Mouse (Mus musculus) forebrain, embryonic 10.5 days (tissue): ENCODE results near the gene Hibadh. TPM values are rescaled to one million over a fixed set of nuclear protein-coding genes. Genes with fewer than 3 reads are reported as not detected.

Experiments used
- DNase-seq: peaks from one replicate; pipeline ENCODE4 v3.0.0-alpha.2; 2017; ENCODE audit warnings: low spot score; ENCODE audit errors: extremely low spot score
- H3K27ac ChIP-seq: fragments of 300-500 bp; sonication (generic); 2 replicates; pipeline ENCODE4 v1.5.1; 2016; ENCODE audit warnings: mild to moderate bottlenecking
- H3K27me3 ChIP-seq: fragments of 300-500 bp; sonication (generic); 2 replicates; pipeline ENCODE4 v1.6.1; 2016; ENCODE audit warnings: mild to moderate bottlenecking; ENCODE audit not compliant: poor library complexity, severe bottlenecking
- H3K36me3 ChIP-seq: fragments of 300-500 bp; sonication (generic); replicated peaks from 2 replicates; pipeline ENCODE4 v1.6.1; 2016; ENCODE audit warnings: mild to moderate bottlenecking, moderate library complexity
- H3K4me1 ChIP-seq: fragments of 300-500 bp; sonication (generic); 2 replicates; pipeline ENCODE4 v1.6.1; 2016
- H3K4me3 ChIP-seq: fragments of 300-500 bp; sonication (generic); 2 replicates; pipeline ENCODE4 v1.5.1; 2016; ENCODE audit warnings: mild to moderate bottlenecking, moderate library complexity
- H3K9me3 ChIP-seq: fragments of 300-500 bp; sonication (generic); 2 replicates; pipeline ENCODE4 v1.6.1; 2016; ENCODE audit warnings: mild to moderate bottlenecking, moderate library complexity
- WGBS: fragments of 180-500 bp; shearing (Covaris S2); methylation state at CpG from one replicate; pipeline ENCODE4 v1.1.7; 2016; 5-methylcytosine and 5-hydroxymethylcytosine counted together
- polyA plus RNA-seq: library from polyadenylated mRNA; unstranded; fragments of >200 nt; fragmentation: Nextera tagmentation; extraction: Ambion mirVana; gene quantifications from 2 replicates; pipeline ENCODE4 v1.2.1, GENCODE M21; 2016

Hibadh gene
- polyA plus RNA-seq, 1 experiment from 2014 or later: 70.6 TPM

GRCm38 (mm10) chr6:52502986-52503385, 137.2 kb downstream of the Hibadh start:
- no peaks in the 10 kb centered on the region for H3K9me3 ChIP-seq
- H3K4me1 ChIP-seq: no peaks in the 10 kb centered on the region
- WGBS: 83% methylated on average over 2 of the region's 2 CpGs
- H3K27me3 ChIP-seq: no peaks in the 10 kb centered on the region
- H3K36me3 ChIP-seq: no peaks in the 10 kb centered on the region
- no peak for DNase-seq
- no peak overlapping the region for H3K4me3 ChIP-seq
- no peak overlapping the region for H3K27ac ChIP-seq

GRCm38 (mm10) chr6:52501479-52501878, 138.7 kb downstream of the Hibadh start:
- WGBS: 85% methylated on average over 1 of the region's 1 CpGs
- Histone ChIP-seq H3K9me3 (no peaks in the 10 kb centered on the region), H3K4me3 (no peak overlapping the region), H3K4me1 (no peaks in the 10 kb centered on the region), H3K36me3 (no peaks in the 10 kb centered on the region), H3K27ac (no peak overlapping the region), H3K27me3 (no peaks in the 10 kb centered on the region)
- no peak for DNase-seq

Other genes starting within 250 kb of the Hibadh start
- gene Tax1bp1, start 73.3 kb upstream of the Hibadh start, polyA plus RNA-seq: 115 and 123 TPM in 2 replicates